Mouse (Mus musculus): ENCODE results near the gene Depdc5.

DNA sequence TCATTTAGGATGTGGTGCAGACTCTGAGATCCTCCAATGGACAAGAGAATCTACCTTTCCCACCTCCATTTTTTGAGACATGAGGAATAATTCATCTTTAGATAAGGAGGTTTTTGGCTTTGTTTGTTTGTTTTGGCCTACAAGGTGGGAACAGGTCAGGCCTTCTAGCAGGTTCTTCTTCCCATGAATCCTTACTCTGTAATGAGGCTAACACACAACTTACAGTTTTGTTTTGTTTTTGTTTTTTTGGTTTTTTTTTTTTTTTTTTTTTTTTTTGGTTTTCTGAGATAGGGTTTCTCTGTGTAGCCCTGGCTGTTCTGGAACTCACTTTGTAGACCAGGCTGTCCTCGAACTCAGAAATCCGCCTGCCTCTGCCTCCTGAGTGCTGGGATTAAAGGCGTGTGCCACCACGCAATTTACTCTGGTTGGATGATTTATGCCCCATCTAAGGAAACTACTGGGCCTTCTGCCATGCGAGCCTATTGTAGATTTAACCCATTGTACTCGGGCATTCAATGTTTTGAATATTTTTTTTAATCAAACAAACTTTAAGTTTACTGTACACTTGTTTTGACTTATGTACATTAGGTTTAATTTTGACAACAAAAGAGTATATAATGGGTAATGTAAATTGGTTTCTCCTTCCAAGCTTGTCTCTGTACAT is 900 bp upstream of the Depdc5 start:
- TF ChIP-seq USF1 (IDR thresholded peaks at IDR 0.05; ENCODE audit: low read depth) (no peak), POLR2A (IDR thresholded peaks at IDR 0.05; ENCODE audit: insufficient read length, low read depth) (no peak), MAX (IDR thresholded peaks at IDR 0.05; ENCODE audit: low read depth) (no peak), TCF12 (IDR thresholded peaks at IDR 0.05; ENCODE audit: insufficient read depth, poor library complexity, severe bottlenecking) (no peak), MYOG (IDR thresholded peaks at IDR 0.05; ENCODE audit: control insufficient read depth in 1 of 3, insufficient read depth in 1 of 3, insufficient read length in 2 of 3, low read depth in 2 of 3) (no peak), MYOD1 (IDR thresholded peaks at IDR 0.05; ENCODE audit: control insufficient read depth in 1 of 3, insufficient read length in 2 of 3, low read depth in 2 of 3) (no peak), TCF3 (IDR thresholded peaks at IDR 0.05; ENCODE audit: insufficient read length, low read depth) (no peak)

All from myocyte (in vitro differentiated cells).